Mouse (Mus musculus) adrenal gland, postnatal 10 days (tissue): Measurements from ENCODE around the gene Cacng2. TPM values are rescaled to one million over a fixed set of nuclear protein-coding genes. Genes with fewer than 3 reads are reported as not detected.

ENCODE experiments used
- DNase-seq: peaks from one replicate; pipeline ENCODE4 v3.0.0; 2021; ENCODE audit warnings: mixed read lengths
- total RNA-seq, 2 experiments: library from RNA; stranded (reverse); gene quantifications; 2 replicates each; pipeline ENCODE4 v1.2.3; 2021

The Cacng2 gene
- total RNA-seq, 2 experiments from 2014 or later, result 0.39 to 0.48 TPM

DNA sequence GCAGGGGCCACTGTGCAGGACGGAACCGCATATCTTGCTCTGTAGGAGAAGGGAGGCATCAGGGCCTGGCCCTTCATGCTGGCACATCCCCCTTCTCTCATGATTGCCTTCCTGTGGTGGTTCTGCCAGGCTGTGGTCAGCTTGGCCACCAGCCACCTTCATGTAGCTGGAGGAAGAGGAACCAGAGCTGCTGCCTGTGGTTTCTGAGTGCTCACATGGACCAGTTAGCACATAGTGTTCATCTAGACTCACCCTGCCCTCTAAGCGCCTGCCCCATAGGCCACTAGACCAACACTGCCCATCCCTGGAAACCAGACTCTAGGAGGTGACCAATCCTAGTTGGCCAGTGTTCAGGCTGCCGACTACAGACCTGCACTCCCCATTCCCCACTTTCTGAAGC lies 174.1 kb downstream of the Cacng2 start:
- no peak for DNase-seq

Other genes starting within 250 kb of the Cacng2 start
- gene Txn2, start 191.0 kb downstream of the Cacng2 start, total RNA-seq, result 100 to 1,000 TPM; 321 to 368 TPM
- 1 to 10 TPM; 2.7 TPM for gene Foxred2, start 163.3 kb downstream of the Cacng2 start, total RNA-seq
- gene Eif3d, start 149.2 kb downstream of the Cacng2 start, total RNA-seq, result 100 to 1,000 TPM; 147 to 154 TPM
- gene Ift27, start 54.1 kb upstream of the Cacng2 start, total RNA-seq, result 10 to 100 TPM; 19.4 to 22.9 TPM
- 100 to 1,000 TPM; 132 to 141 TPM for gene Pvalb, start 86.4 kb upstream of the Cacng2 start, total RNA-seq
- 1 to 10 TPM; 4.1 to 6.3 TPM for gene Ncf4, start 124.8 kb upstream of the Cacng2 start, total RNA-seq
- gene Csf2rb2, start 185.7 kb upstream of the Cacng2 start, total RNA-seq, result 1 to 10 TPM; 5.8 to 6.3 TPM
- 10 to 100 TPM; 18.4 to 20.1 TPM for gene Csf2rb, start 205.7 kb upstream of the Cacng2 start, total RNA-seq